Mouse (Mus musculus) embryonic facial prominence, embryonic 11.5 days (tissue): Measurements from ENCODE around the gene Fgfr2. TPM values are rescaled to one million over a fixed set of nuclear protein-coding genes. Genes with fewer than 3 reads are reported as not detected.

Experiments used
- ATAC-seq: fragments of 200-750 bp; cut with Nextera tagmentation; replicated peaks from 2 replicates; pipeline ENCODE4 v1.8.0; 2017; ENCODE audit warnings: low read depth; ENCODE audit not compliant: insufficient number of reproducible peaks, low FRiP score, low TSS enrichment
- DNase-seq: peaks from one replicate; pipeline ENCODE4 v3.0.0-alpha.2; 2015; ENCODE audit warnings: low spot score
- H3K27ac ChIP-seq: fragments of 300-500 bp; sonication (generic); replicated peaks from 2 replicates; pipeline ENCODE4 v1.5.1; 2014; ENCODE audit warnings: mild to moderate bottlenecking, low read depth, low read length, control low read depth
- H3K27me3 ChIP-seq: fragments of 300-500 bp; sonication (generic); 2 replicates; pipeline ENCODE4 v1.6.1; 2014; ENCODE audit warnings: mild to moderate bottlenecking, low read length, moderate library complexity, mixed read lengths; ENCODE audit not compliant: control insufficient read depth, insufficient read depth
- H3K36me3 ChIP-seq: fragments of 300-500 bp; sonication (generic); replicated peaks from 2 replicates; pipeline ENCODE4 v1.6.1; 2014; ENCODE audit warnings: low read depth, mild to moderate bottlenecking, low read length, moderate library complexity, mixed read lengths; ENCODE audit not compliant: control insufficient read depth, insufficient read depth
- H3K4me1 ChIP-seq: fragments of 300-500 bp; sonication (generic); 2 replicates; pipeline ENCODE4 v1.6.1; 2014; ENCODE audit warnings: low read length, mixed read lengths; ENCODE audit not compliant: control insufficient read depth, insufficient read depth
- H3K4me2 ChIP-seq: fragments of 300-500 bp; sonication (generic); 2 replicates; pipeline ENCODE4 v1.6.1; 2014; ENCODE audit warnings: low read depth, mild to moderate bottlenecking, control low read depth, low read length, moderate library complexity
- H3K4me3 ChIP-seq: fragments of 300-500 bp; sonication (generic); 2 replicates; pipeline ENCODE4 v1.5.1; 2014; ENCODE audit warnings: low read depth, low read length, control low read depth
- H3K9ac ChIP-seq: fragments of 300-500 bp; sonication (generic); replicated peaks from 2 replicates; pipeline ENCODE4 v1.6.1; 2014; ENCODE audit warnings: mild to moderate bottlenecking, control low read depth, low read length
- H3K9me3 ChIP-seq: fragments of 300-500 bp; sonication (generic); replicated peaks from 2 replicates; pipeline ENCODE4 v1.6.1; 2016; ENCODE audit warnings: mild to moderate bottlenecking, low read length, inconsistent platforms, mixed read lengths; ENCODE audit not compliant: control insufficient read depth
- WGBS: fragments of 180-500 bp; shearing (Covaris S2); extraction: QIAGEN DNeasy Blood & Tissue Kit; methylation state at CpG from one replicate; pipeline ENCODE4 v1.1.7; 2014; 5-methylcytosine and 5-hydroxymethylcytosine counted together
- polyA plus RNA-seq: library from polyadenylated mRNA; unstranded; fragments of >200 nt; fragmentation: Nextera tagmentation; extraction: Ambion mirVana; gene quantifications from 2 replicates; pipeline ENCODE4 v1.2.1, GENCODE M21; 2014

Gene Fgfr2
- polyA plus RNA-seq, 1 experiment from 2014 or later: 75.6 TPM

DNA sequence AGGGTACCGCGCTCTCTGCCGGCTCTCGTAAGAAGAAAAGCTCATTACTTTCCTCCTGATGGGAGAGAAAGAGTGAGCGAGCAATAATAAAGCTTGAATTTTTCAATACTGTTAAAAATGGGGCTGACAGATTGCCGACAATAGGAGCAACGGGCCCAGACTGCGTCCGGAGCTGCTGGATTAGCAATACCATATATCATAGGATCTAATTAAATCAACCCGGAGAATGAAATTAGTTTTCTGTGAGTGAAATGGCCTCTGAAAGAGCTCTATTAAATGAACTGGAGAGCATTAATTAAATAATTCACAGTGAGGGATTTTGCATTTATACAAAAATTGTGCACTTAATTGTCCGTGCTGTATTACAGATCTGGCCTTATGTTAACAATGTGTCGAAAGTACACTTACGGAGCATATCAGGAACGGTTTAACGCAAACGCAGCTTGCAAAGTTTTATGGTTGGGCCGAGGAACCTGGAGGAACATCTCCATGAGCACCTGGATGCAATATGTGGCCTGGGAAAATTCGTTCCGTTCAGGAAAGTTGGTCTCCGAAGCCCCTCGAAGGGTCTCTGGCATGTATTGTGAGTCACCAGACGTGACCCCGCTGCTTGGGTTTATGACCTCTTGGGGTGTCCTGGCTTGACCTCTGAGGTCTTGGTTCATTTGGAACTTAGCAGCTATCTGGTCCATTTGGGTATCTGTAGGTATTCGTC lies 1344.7 kb downstream of the Fgfr2 start:
- DNase-seq: peak; percentile 14
- no peak for ATAC-seq
- 55% methylated on average over 24 of the region's 24 CpGs for WGBS

DNA sequence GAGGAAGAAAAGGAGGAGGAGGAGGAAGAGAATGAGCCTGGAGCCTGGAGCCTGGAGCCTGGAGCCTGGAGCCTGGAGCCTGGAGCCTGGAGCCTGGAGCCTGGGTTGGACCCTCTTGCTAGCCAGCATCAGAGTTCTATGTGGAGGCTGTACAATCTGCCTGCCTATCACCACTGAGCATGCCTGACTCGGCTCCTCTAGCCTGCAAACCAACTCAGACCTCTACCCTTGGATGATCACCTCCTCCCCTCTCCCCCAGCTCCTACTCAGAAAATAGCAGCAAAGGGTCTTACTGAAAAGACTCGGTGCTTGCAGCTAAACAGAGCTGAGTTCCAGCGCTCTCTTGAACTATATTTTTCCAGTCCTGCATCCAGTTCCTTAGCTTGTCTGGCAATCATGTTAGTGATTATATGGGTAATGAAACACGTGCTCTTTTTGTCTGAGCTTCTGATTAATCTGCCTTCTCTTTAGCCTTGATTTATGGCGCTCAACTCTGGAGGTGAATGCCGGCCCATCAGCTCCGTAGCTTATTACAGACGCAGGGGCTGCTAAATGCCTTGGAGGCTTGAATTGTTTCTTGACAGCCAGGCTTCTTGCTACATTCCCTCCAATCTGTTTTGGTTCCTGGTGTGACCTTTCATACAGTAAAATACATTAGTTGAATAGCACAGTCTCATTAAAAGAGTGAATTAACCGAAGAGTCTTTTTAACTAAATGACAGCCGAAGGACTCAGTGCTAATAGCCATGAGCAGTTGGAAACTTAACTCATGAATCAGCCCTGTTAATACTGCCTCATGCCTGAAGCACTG lies 1345.5 kb downstream of the Fgfr2 start:
- peak; percentile 49 for DNase-seq
- H3K4me2 ChIP-seq: no peak overlapping the region
- H3K36me3 ChIP-seq: no peaks in the 10 kb centered on the region
- H3K27ac ChIP-seq: no peak overlapping the region
- WGBS: 26% methylated on average over 10 of the region's 10 CpGs
- H3K9me3 ChIP-seq: no peaks in the 10 kb centered on the region
- no peaks in the 10 kb centered on the region for H3K4me1 ChIP-seq
- H3K4me3 ChIP-seq: no peak overlapping the region
- no peak overlapping the region for H3K9ac ChIP-seq
- no peaks in the 10 kb centered on the region for H3K27me3 ChIP-seq
- ATAC-seq: no peak

More for the DNA sequence above, 1344.7 kb downstream of the Fgfr2 start:
- H3K9me3 ChIP-seq: no peaks in the 10 kb centered on the region
- no peaks in the 10 kb centered on the region for H3K27me3 ChIP-seq
- H3K4me1 ChIP-seq: no peaks in the 10 kb centered on the region
- H3K4me2 ChIP-seq: no peak overlapping the region
- no peak overlapping the region for H3K4me3 ChIP-seq
- H3K36me3 ChIP-seq: no peaks in the 10 kb centered on the region
- H3K27ac ChIP-seq: no peak overlapping the region
- H3K9ac ChIP-seq: no peak overlapping the region

DNA sequence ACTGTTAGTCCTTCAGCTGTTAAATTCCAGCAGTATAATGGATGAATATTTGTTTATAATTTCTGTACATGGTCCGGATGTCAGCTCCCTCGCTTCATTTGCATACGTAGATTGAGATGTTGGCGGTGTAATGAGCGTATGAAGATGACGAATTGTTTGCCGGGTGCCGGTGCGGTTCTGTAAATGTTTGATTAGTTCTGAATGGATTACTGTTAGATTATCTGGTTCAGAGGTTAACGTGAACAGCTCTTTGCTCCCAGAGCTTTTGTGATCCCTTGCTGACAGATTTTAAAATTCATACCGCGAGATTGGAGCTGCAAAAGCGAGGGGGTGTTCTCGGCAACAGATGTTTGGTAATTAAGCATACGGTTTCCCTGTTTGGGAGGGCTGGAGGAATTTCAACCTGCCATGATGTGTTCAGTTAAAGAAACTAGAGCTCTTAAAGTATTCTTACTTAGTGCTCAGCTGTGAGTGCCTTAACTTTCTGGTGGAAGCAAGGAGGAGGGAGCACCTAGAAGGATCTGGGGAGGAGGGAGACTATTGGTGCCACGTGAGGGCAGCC lies 1346.9 kb downstream of the Fgfr2 start:
- H3K4me2 ChIP-seq: no peak overlapping the region
- no peaks in the 10 kb centered on the region for H3K9me3 ChIP-seq
- H3K9ac ChIP-seq: no peak overlapping the region
- H3K36me3 ChIP-seq: no peaks in the 10 kb centered on the region
- DNase-seq: no peak
- WGBS: 77% methylated on average over 16 of the region's 16 CpGs
- no peak overlapping the region for H3K27ac ChIP-seq
- no peaks in the 10 kb centered on the region for H3K27me3 ChIP-seq
- no peak for ATAC-seq
- H3K4me1 ChIP-seq: no peaks in the 10 kb centered on the region
- no peak overlapping the region for H3K4me3 ChIP-seq

DNA sequence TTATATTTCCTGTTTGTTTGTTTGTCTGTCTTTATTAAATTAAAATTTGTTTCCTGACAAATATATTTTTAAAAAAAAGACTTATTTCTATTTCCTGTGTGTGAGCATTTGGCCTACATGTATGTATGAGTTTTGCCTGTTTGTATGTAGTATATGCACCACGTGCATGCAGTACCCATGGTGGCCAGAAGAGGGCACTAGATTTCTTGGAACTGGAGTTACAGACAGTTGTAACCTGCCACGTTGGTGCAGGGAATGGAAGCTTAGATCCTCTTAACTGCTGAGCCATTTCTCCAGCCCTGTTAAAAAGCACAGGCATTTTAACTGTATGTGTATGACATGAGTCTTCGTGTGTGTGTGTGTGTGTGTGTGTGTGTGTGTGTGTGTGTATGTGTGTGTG lies 1365.2 kb downstream of the Fgfr2 start:
- Histone ChIP-seq H3K9me3 (no peaks in the 10 kb centered on the region), H3K4me2 (no peak overlapping the region), H3K4me1 (no peaks in the 10 kb centered on the region), H3K4me3 (no peak overlapping the region), H3K27me3 (no peaks in the 10 kb centered on the region), H3K27ac (no peak overlapping the region), H3K36me3 (no peaks in the 10 kb centered on the region), H3K9ac (no peak overlapping the region)
- DNase-seq (no peak), ATAC-seq (no peak)
- 83% methylated on average over 3 of the region's 3 CpGs for WGBS

DNA sequence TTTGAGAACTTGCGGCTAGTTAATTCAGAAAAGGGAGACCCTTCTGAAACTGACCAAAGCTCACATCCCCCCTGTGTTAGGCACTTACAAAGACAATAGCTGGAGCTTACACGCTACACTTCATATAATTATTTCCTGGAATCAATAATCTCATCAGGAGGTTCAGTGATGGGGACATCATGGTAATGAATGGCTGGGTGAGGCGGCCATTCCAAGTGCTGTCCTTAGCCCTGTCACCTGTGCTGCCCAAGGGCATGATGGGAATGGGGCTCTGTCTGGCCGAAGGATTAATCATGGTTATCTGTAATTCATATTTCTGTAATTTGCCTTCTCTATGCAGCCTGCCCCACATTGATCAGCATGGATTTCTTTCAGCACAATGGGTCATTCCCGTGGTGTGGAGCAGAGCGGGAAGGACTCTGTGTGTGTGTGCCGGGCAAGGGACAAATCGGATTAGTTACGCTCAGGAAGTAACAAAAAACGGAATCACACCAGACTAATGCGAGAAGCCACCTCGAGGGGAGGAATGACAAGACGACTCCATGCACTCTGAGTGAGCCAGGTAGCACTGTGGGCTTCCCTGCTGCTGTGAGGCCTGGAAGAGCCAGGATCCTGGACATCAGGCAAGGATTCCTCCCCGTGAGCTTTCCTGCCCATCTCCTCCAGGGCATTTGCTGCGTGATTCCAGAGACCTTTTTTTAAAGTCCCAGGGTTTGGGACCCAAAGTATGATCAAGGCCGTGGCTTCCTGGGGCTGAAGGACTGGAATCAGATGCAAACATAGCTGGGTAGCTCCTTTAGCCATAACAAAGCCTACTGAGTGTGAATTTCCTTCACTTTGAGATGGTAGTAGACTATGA lies 1375.8 kb downstream of the Fgfr2 start:
- no peak for ATAC-seq
- Histone ChIP-seq H3K4me1 (no peaks in the 10 kb centered on the region), H3K9ac (no peak overlapping the region), H3K9me3 (no peaks in the 10 kb centered on the region), H3K4me2 (no peak overlapping the region), H3K4me3 (no peak overlapping the region), H3K36me3 (no peaks in the 10 kb centered on the region), H3K27me3 (peaks cover 3% of the 10 kb centered on the region; the same call in 1 of the 2 replicates), H3K27ac (no peak overlapping the region)
- WGBS: 30% methylated on average over 16 of the region's 16 CpGs
- no peak for DNase-seq

DNA sequence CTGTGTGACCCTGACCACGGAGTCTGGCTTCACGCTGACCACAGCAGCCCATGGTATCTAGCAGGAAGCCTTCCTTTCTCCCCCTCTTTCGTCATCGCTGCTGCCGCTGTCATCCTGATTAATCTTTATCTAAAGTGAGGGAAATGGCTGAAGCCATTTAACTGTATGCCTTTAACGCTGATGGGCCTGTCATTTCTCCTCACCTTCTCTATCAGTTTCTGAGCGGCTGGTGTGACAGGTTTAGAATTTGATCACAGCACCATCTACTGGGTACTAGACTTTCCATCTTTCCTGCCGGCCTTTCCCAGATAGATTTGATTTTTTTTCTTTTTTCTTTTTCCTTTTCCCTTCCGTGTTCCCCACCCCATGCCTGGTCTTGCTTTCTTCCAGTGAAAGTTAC lies 1376.4 kb downstream of the Fgfr2 start:
- H3K27me3 ChIP-seq: peaks cover 3% of the 10 kb centered on the region; the same call in 1 of the 2 replicates
- ATAC-seq (no peak), DNase-seq (peak; percentile 36)
- H3K9ac ChIP-seq: no peak overlapping the region
- H3K36me3 ChIP-seq: no peaks in the 10 kb centered on the region
- H3K4me1 ChIP-seq: no peaks in the 10 kb centered on the region
- H3K4me3 ChIP-seq: no peak overlapping the region
- whole genome bisulfite sequencing: 27% methylated on average over 9 of the region's 9 CpGs
- no peak overlapping the region for H3K4me2 ChIP-seq
- no peak overlapping the region for H3K27ac ChIP-seq
- no peaks in the 10 kb centered on the region for H3K9me3 ChIP-seq

DNA sequence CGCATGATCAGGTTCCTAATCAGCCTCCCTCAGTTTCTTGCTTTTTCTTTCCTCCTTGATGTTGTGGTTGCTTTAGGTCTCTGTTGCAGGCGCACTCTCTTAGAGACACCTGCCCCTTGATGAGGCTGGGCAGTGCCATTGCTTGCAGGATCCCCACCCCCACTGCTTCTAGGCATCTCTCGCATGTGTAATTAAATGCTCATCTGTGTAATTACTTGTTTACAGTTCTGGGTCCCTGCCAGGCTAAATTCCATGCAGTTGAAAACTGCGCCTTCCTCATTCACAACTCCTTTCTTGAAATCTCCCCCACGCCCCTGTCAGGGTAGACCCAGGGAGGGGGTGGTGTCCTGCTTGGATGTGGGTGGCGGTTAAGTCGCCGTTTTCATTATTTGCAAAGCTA lies 1380.0 kb downstream of the Fgfr2 start:
- no peak overlapping the region for H3K4me2 ChIP-seq
- H3K27me3 ChIP-seq: peaks cover under 1% of the 10 kb centered on the region; the same call in 1 of the 2 replicates
- ATAC-seq (no peak), DNase-seq (no peak)
- no peak overlapping the region for H3K4me3 ChIP-seq
- no peak overlapping the region for H3K27ac ChIP-seq
- no peak overlapping the region for H3K9ac ChIP-seq
- WGBS: 56% methylated on average over 8 of the region's 8 CpGs
- H3K4me1 ChIP-seq: no peaks in the 10 kb centered on the region
- H3K9me3 ChIP-seq: no peaks in the 10 kb centered on the region
- no peaks in the 10 kb centered on the region for H3K36me3 ChIP-seq
